Mouse (Mus musculus) T-cell, adult 66 days (primary cell): ENCODE measurements around the gene Alg12. TPM values are rescaled to one million over a fixed set of nuclear protein-coding genes. Genes with fewer than 3 reads are reported as not detected.

ENCODE experiments used
- total RNA-seq, 2 experiments: library from RNA; stranded (reverse); gene quantifications; 3 replicates in 1 of 2; 4 replicates in 1 of 2; pipeline ENCODE4 v1.2.4; 2023

Gene Alg12
- total RNA-seq: 10 to 100 TPM; 21.5 to 22.8 TPM

DNA sequence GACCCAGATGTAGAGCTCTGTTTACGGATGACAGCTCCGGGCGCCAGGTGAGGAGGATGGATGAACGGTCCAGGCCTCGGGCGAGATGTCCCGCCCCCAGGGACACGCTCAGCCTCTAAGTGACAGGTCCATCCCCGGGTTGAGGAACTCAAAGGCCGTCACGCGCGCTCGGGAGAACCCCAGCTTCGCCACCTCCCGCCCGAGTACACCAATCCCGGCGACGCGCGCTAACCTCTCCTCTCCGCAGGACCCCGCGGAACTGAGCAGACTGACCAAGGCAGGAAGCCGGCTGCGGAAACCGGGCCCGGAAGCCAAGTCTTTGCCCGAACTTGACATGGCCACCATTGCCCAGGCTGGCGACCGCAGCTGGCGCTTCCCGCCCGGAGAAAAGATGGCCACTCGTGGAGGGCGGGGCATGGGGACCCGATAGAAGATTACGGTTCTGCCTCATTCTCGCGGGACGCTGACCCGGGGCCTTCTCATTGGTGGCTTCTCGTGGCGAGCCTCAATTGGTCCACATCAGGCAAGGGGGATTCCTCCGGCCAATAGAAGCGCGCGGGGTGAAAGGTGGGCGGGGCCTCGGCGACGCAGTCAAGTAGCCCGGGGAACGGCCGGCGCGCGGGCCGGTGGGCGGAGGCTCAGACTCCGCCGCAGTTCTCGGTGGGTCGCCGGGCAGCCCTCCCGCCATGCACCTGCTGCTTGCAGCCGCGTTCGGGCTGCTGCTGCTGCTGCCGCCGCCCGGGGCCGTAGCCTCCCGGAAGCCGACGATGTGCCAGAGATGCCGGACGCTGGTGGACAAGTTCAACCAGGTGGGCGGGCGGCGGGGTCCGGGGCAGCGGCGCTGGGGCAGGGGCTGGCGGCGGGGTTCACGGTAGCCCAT lies at the start of gene Alg12, which contains the start of gene Creld2:
TSS of gene Alg12 (minus strand) at position 293 of the 880 bp plus-strand sequence.
TSS of gene Creld2 (plus strand) at position 621 of the 880 bp plus-strand sequence.

DNA sequence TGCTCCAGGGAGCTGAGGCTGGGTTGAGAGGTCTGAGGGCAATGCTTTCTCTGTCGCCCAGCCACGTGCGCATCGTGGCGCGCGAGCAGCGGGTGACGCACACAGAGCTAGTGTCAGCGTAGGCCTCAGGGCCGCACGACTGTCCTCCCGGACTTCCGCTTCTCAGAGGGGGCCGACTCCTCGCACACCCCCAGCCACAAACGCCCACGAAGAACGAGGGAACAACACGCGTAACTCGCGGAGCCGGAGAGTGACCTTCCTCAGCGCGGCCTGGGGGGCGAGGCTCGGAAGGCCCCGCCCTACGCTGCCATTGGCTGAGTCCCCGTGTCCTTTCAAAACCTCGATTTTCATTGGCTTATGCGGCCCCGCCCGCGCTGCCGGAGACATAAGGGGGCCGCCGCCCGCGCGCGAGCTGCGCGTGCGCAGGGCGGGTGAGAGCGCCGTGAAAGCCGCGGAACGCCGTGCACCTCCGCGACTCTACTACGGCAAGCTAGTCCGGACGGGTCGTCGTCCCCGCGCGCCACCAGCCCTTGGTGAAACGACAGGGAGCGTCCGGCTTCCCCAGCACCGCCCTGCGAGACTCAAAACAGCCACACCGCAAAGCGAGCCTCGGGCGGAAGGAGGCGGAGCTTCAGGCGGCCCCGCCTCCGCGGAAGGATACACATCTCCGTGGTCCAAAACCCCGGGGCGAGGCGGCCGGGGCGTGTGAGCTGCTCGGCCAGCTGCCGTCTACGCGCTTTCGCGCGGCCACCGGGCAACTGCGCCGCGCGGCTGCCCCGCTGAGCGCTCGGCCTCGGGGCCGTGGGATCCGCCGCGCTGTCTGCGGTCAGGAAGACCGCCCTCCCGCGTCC lies 42.9 kb upstream of the Alg12 start, which contains the start of gene Pim3:
TSS of gene Pim3 (plus strand) at position 415 of the 851 bp plus-strand sequence.

Other genes with a start within 250 kb of the Alg12 start
- not detected for gene Zdhhc25, start 219.0 kb downstream of the Alg12 start, total RNA-seq
- 100 to 1,000 TPM; 137 to 153 TPM for gene Brd1, start 85.1 kb downstream of the Alg12 start, total RNA-seq
- 10 to 100 TPM; 21.8 to 25.6 TPM for gene Zbed4, start 67.7 kb downstream of the Alg12 start, total RNA-seq
- 10 to 100 TPM; 26.7 to 29.3 TPM for gene Creld2, start 328 bp upstream of the Alg12 start, total RNA-seq
- gene Pim3, start 42.9 kb upstream of the Alg12 start, total RNA-seq: 10 to 100 TPM; 50.3 to 65.8 TPM
- gene Ttll8, start 135.1 kb upstream of the Alg12 start, total RNA-seq: not detected
- not detected for gene Mlc1, start 159.7 kb upstream of the Alg12 start, total RNA-seq
- gene Mov10l1, start 163.6 kb upstream of the Alg12 start, total RNA-seq: not detected
- gene Panx2, start 240.4 kb upstream of the Alg12 start, total RNA-seq: not detected